Mouse (Mus musculus): ENCODE results near the gene Arhgap15.

GRCm38 (mm10) chr2:43728831-43729230, 19.8 kb upstream of the Arhgap15 start:
- TF ChIP-seq CTCF (IDR thresholded peaks at IDR 0.05; ENCODE audit: borderline replicate concordance, insufficient read depth, low read length), result no peak
- TF ChIP-seq POLR2A (IDR thresholded peaks at IDR 0.05; ENCODE audit: low read depth, low read length), result no peak

Measured in embryonic fibroblast, embryonic 13.5 days (primary cell).